Mouse (Mus musculus): Measurements from ENCODE around the gene Lnx2.

The Lnx2 gene

GRCm38 (mm10) chr5:147076026-147076798, at the start of gene Lnx2:
TSS of gene Lnx2 (minus strand) at chr5:147076586.
- peak; percentile 97 to 98 for DNase-seq (ENCODE audit: low spot score in 2 of 2)

- no peak for DNase-seq (ENCODE audit: low spot score in 2 of 2)
These were observed 49.3 kb upstream of the Lnx2 start for GRCm38 (mm10) chr5:147125542-147126185.

GRCm38 (mm10) chr5:147124794-147125193, 48.4 kb upstream of the Lnx2 start:
- DNase-seq (ENCODE audit: low spot score in 2 of 2), result no peak

GRCm38 (mm10) chr5:147121146-147121545, 44.8 kb upstream of the Lnx2 start:
- DNase-seq (ENCODE audit: low spot score in 2 of 2), result no peak

- no peak for DNase-seq (ENCODE audit: low spot score in 2 of 2)
These were observed 40.6 kb upstream of the Lnx2 start for GRCm38 (mm10) chr5:147117027-147117426.

GRCm38 (mm10) chr5:147115631-147116030, 39.2 kb upstream of the Lnx2 start:
- DNase-seq (ENCODE audit: low spot score in 2 of 2), result no peak

- no peak for DNase-seq (ENCODE audit: low spot score in 2 of 2)
These were observed 38.4 kb upstream of the Lnx2 start for GRCm38 (mm10) chr5:147114738-147115137.

- DNase-seq (ENCODE audit: low spot score in 2 of 2), result no peak
These were observed 32.6 kb upstream of the Lnx2 start for GRCm38 (mm10) chr5:147108861-147109591.

GRCm38 (mm10) chr5:147107276-147107675, 30.9 kb upstream of the Lnx2 start:
- DNase-seq (ENCODE audit: low spot score in 2 of 2), result no peak

- no peak for DNase-seq (ENCODE audit: low spot score in 2 of 2)
These were observed 25.9 kb upstream of the Lnx2 start for GRCm38 (mm10) chr5:147102295-147102694.

- DNase-seq (ENCODE audit: low spot score in 2 of 2), result no peak
These were observed 23.8 kb upstream of the Lnx2 start for GRCm38 (mm10) chr5:147100180-147100579.

GRCm38 (mm10) chr5:147098667-147099066, 22.3 kb upstream of the Lnx2 start:
- DNase-seq (ENCODE audit: low spot score in 2 of 2), result no peak

- no peak for DNase-seq (ENCODE audit: low spot score in 2 of 2)
These were observed 20.2 kb upstream of the Lnx2 start for GRCm38 (mm10) chr5:147096586-147096985.

- DNase-seq (ENCODE audit: low spot score in 2 of 2), result no peak
These were observed 17.9 kb upstream of the Lnx2 start for GRCm38 (mm10) chr5:147094296-147094695.

GRCm38 (mm10) chr5:147092448-147092847, 16.1 kb upstream of the Lnx2 start:
- DNase-seq (ENCODE audit: low spot score in 2 of 2), result no peak

- DNase-seq (ENCODE audit: low spot score in 2 of 2), result peak in 1 of 2 experiments; percentile 36
These were observed 14.0 kb upstream of the Lnx2 start for GRCm38 (mm10) chr5:147090256-147090963.

- no peak for DNase-seq (ENCODE audit: low spot score in 2 of 2)
These were observed 13.4 kb upstream of the Lnx2 start for GRCm38 (mm10) chr5:147089836-147090235.

GRCm38 (mm10) chr5:147086816-147087215, 10.4 kb upstream of the Lnx2 start:
- DNase-seq (ENCODE audit: low spot score in 2 of 2), result no peak

GRCm38 (mm10) chr5:147085201-147085894, 9.0 kb upstream of the Lnx2 start:
- peak; percentile 73 to 82 for DNase-seq (ENCODE audit: low spot score in 2 of 2)

GRCm38 (mm10) chr5:147078110-147078900, 1.9 kb upstream of the Lnx2 start:
- no peak for DNase-seq (ENCODE audit: low spot score in 2 of 2)
